Mouse (Mus musculus) right cerebral cortex, adult 18-20 months (tissue): Measurements from ENCODE around the gene Cct8.
"Not testable (repeated sequence)": the region's sequence is repeated elsewhere in the genome, so short reads cannot be mapped to it uniquely, and the experiment has no call there.

ENCODE experiments used
- DNase-seq: peaks from one replicate; pipeline ENCODE4 v3.0.0; 2022; ENCODE audit warnings: mixed read lengths

Cct8 gene

DNA sequence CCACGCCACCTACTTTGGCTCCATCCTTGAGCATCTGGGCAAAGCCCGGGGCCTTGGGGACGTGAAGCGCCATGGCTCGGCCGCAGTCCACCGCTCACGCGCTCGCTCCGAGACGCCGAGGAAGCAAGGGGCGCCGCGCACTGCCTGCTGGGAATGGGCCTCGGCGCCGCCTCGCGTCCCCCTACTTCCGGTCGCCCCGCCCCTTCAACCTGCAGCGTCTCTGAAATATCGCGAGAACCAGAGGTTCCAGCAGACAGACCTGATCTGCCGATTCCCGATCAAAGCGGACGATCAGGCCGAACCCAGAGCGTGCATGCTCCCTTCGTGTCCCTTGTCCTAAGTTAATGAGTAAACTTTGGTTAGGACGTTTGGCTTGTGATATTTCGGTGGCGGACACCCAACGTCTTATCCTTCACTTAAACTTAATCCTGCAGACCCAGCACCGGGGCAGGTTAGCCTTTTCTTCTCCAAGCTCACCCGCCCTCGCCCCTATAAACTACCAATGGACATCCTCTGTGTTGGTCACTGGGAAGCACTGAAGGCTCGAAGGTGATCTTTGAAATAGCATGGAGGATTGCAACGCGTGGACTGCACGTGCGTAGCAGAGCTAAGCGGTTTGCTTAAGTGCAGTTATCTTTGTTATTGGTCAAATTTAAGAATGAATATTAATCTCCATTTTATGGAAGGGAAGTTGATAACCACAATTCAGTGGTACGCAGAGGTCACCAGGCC is at the start of gene Cct8:
Cct8 (minus strand) TSS at position 158 of the 732 bp plus-strand sequence.
- peak; percentile 97 for DNase-seq

DNA sequence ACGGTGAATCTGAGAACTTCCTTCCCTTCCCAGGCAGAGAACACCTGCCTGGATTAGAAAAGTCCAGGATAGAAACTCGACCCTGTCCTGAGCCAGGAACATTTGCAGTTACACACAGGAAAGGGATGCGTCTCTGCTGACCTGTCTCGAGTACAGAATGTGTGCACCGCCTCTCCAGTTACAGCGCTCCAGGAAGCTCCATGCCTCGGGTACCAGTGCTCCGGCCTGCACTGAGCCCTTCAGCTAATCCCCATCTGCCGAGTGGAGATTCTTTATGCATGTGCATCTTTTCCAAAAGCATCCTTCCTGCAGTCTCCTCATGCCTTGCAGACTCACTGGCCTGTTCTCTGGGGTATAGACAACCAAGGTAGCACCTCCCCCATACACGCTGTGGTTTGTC is 33.1 kb upstream of the Cct8 start:
- no peak for DNase-seq

DNA sequence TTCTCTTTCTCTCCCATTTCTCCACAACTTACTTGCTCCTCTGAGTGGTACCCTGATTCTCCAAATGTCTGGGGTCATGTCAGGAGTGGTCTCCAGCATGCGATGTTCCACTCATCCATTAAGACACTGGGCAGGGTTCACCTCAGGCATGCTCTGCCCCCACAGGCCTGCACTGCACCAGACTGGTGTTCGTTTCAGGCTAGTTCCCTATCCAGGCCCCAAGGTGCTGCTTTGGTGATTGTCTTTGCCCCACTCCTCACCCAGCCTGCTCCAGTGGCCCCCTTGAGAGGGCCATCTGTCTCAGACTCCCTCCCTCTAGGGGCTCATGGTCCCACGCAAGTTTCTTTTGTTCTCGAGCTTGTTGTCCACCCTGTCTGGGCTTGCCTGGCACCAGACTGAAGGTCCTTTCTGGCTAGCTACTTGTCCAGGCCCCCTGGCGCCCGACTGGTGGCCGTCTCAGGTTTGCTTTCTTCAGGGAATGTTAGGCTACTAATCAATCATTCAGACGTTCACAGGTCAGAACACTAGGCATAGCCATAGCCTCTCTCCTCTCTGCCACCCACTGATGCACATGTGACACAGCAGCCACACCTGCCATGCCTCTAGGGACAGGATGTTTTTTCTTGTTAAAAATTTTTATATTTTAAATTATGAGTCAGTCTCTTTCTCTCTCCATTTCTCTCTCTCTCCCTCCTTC is 32.0 kb upstream of the Cct8 start:
- DNase-seq: no peak

DNA sequence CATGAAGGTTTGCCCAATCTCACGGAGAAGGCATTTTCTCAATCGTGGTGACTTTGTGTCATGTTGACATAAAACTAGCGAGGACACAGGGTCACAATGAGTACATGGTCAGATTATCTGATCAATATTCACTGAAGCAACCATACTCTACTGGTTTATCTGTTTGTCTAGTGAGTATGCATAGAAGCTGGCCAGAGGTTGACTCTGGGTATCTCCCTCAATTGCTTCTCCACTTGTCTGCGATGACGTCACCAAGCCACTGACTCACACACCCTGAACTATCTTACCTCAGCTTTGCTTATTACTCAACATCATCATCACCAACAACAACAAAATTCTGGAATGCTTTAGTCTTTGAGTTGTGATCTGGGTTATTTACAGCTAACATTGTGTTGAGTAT is 28.6 kb upstream of the Cct8 start:
- no peak for DNase-seq

DNA sequence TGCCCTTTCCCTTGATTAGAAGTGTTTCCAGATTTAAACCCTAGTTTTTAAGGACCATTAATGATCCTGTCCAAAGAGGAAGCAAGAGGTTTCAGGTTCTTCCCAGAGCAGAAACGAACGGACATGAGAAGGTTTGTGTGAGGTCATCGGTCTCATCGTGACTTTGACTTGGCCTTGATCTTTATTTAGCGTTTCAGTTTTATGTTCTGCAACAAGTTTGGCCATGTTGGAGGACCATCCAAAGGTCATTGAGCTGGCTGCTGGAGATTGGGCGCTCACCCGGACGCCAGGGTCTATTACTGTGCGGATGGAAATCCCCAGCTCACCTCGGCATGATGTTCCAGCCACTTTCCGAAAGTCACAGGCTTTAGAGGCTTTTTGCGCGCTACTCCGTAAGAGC is 16.7 kb upstream of the Cct8 start:
- DNase-seq: no peak

DNA sequence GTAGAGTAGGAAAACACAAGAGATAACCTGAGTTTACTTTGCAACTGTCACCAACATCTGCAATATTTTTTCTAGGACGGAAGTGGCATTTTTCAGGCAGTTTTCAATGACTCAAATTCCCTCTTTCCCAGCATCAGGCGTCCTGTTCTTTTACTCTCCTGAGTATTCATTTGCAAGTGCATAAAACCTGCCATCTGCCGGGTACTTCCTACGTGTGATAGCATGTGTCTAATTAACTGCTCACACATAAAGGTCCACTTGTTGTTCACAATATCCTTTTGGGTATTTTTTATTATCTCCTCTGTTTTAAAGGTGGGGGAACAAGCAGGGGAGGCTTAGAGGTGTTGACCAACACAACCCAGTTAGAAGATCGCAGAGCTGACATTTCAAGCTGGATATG is 16.0 kb upstream of the Cct8 start:
- no peak for DNase-seq

DNA sequence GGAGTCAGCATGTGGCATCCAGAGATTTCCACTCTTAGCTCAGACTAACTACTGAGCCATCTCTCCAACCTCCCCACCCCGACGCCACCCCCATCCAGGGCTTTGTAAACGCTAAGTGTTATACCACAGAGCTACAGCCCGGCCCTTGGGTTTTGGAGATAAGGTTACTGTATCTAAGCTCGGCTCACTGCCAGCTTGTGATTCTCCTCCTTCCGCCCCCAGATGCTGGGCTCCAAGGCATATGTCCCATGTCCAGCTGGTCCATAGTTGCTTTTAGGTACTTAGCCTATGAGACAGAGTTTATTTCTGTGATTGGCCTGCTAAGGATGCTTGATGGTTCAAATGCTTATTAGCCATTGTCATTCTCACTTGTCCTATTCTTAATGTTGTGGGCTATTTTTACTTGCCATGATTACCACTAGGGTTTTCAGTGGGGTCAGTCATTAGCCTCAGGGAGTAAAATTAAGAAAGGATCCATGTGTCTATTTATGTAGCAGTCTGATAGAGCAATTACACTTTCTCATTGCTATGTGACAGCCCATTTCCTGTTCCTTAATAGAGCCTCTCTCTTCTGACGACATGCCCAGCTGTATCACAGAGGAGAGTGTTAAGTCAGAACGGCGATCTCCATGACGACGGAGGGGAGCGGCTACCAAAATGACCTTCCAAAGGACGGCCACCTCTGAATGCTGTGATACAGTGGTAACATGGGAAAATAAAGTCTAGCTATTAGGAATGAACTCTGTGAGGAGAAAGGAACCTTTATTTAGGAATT is 5.8 kb upstream of the Cct8 start:
- DNase-seq: no peak

DNA sequence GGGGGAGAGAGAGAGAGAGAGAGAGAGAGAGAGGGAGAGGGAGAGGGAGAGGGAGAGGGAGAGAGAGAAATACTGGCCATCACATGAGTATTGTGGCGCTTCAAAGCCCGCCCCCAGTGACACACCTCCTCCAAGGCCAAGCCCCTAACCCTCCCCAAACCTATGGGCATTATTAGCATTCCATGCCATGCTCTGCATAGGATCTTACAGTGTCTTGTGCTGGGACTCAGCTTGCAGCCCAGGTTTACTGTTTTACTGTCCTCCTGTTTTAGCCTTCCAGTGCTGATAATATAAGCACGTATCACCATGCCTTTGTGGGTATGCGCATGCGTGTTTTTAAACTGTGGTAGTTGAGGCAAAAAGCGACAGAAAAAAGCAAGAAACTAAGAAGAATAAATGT is 3.9 kb upstream of the Cct8 start:
- no peak for DNase-seq

DNA sequence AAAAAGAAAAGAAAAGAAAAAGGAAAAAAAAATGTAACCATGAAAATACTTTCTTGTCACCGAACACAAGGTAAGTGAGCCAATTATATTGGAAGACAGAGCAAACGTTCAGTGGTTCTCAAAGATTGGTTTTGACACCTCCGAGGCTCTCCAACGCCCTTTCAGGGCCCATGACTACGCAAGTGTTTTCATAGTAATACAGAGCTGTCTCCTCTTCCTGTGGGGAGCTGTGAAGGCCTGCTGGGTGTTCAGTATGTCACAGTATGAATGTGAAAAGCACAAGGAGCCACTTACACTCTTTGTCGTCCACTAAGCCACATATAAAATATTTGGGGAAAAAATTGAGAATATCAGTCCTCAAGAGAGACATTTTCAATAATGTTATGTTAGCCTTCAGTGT is 1.5 kb upstream of the Cct8 start:
- DNase-seq: no peak

DNA sequence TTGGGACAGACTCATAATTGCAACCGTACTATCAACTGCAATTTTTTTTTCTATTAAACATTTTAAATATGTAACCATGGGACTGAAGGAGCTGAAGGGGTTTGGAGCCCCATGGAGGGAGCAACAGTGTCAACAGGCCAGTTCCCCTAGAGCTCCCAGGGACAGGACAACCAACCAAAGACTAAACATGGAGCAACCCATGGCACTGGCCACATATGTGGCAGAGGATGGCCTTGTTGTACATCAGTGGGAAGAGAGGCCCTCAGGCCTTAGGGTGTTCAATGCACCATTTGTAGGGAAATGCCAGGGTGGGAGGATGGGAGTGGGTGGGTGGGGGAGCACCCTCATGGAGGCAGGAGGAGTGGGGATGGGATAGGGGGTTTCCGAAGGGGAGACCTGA is 1.1 kb upstream of the Cct8 start:
- no peak for DNase-seq

DNA sequence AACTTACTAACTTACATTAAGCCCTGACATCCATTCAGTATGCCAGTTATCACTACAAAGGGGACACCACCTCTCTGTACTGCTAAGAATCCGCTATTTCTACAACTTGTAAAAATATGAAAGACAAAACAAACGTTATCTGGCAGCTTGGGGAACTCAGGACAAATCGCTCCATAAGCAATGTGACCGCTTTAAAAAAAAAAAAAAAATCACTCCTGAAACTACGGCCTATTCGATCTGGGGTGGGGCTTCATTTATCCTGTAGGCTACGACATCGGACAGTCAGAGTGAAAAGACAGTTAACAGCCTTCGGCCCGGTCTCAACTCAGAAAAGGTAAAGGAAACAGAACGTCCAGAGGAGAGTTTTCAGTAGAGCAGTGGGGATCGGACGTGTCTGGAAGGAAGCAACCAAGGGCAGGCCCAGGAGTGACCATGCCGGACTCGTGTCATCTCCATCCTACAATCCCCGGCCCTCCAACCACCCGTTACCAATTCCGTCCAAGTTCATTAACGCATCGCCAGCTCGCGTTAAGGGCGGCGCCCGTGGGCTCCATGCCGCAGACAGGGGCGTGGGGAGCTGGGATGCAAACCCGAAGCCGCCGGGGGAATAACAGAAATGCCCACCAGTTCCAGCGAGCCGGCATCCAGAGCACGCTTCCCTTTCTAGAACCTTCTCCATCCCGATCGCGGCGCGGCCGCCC is 568 bp downstream of the Cct8 start:
- DNase-seq: no peak

DNA sequence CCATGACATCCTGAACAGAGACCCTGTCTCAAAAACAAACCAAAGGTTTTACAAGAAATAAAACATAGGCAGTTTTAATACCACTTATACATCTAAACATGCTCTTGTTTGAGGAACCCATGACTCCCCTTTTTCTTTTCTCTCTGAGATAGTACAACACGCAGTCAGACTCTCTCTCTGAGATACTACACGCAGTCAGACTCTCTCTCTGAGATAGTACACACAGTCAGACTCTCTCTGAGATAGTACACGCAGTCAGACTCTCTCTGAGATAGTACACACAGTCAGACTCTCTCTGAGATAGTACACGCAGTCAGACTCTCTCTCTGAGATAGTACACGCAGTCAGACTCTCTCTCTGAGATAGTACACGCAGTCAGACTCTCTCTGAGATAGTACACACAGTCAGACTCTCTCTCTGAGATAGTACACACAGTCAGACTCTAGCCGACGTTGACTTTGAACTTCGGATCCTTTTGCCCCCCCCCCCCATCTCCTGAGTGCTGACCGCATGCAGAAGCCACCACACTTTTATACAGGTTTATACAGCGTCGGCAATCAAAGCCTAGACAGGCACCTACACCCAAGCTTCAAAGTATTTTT is 3.4 kb downstream of the Cct8 start:
- DNase-seq: not testable (repeated sequence)

DNA sequence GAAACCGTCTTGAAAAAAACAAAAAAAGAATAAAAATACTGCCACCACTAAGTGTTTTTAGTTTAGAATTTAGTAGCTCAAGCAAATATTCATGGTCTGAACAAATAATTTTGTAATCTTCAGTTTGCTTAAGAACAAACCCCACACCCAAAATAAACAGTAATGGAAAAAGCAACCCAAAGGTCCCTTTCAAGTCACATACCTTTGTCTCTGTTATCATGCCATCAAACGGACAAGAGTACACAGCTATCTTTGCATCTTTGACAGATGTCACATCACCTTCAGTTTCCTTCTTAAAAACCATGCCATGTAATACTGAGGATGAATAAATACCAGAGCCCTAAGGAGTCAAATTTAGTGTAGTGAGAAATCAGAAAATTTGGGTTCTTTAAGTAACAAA is 7.1 kb downstream of the Cct8 start:
- no peak for DNase-seq

DNA sequence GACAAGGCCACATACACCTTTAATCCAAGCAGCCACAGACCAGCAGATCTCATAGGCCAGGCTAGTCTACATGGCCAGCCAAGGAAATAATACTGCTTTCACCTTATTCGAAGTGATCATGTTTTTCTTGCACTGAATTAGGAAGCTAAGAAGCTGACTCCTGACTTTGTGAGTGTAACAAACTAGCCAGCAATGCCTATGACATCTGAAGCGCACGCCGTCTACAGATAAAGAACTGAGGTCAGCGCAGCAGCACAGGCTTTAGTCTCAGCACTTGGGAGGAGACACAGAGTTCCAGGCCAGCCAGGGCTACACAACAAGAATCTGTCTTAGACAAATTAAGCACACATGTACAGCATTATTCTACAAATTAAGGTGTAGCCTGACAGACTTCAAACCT is 8.9 kb downstream of the Cct8 start:
- no peak for DNase-seq

DNA sequence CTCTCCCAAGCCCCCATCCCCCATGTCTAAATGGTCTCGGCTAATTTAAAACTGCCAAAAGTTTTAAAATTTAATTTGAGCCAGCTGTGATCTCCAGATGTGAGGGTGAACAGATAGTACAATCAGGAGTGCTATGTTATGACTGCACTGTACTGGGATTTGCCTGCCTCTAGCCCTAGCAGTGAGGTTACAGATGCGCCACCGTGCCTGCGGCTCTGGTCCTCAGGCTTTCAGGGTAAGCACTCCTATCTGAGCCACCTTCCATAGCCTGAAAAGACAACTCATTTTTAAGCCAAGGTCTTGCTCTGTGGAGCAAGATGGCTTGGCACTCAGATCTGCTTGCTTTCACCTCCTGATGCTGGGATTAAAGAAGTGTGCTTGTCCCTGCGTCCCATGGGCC is 11.3 kb downstream of the Cct8 start:
- DNase-seq: no peak

DNA sequence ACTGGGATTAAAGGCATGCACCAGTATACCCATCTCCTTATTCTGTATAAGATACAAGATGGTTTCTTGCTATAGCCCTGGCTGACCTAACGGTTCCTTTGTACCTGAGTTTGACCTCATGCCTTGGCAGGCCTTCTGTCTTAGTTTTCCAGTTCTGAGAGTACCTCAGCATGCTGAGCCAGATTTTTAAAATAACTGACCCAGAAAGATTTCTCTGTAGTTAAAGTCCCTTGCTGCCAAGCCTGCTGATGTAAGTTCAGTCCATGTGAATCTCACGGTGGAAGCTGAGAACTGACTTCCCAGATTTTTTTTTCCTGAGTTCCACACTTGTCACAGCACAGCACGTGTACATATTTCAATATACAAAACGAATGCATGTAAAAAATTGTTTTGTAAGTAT is 25.1 kb downstream of the Cct8 start:
- DNase-seq: no peak

DNA sequence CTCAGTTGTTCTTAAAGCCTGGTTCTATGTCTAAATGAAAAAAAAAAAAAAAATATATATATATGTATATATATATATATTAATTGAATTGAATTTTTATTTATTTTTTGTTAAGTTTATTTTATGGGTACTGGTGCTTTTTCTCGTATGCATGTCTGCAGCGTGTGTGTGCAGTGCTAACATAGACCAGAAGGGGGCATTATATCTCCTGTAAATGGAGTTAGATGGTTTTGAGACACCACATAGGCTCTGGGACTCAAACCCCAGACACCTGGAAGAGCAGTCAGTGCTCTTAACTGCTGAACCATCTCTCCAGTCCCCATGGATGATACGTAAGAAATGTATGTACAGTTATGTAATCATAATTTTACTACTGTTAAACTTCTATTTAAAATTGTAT is 36.9 kb downstream of the Cct8 start:
- no peak for DNase-seq

DNA sequence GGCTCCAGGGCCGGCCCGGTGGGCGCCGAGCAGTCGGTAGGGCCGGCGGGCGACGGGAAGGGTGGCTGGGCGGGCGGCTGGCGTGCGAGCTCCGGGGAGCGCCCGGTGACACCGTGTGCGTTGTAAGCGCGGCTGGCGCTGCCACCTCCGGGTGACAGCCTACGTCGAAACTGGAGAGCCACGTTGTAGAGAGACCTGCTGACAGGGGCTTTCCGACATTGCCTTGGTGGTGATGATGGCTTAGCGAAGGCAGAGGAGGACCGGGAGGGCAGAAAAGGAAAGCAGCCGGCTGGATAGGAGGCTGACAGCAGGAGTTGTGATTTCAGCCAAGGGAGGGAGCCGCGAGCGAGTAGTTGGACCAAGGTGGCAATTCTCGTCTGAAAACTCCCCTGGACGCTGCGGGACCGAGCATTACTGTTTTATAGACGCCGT is 40.5 kb downstream of the Cct8 start:
- DNase-seq: no peak

DNA sequence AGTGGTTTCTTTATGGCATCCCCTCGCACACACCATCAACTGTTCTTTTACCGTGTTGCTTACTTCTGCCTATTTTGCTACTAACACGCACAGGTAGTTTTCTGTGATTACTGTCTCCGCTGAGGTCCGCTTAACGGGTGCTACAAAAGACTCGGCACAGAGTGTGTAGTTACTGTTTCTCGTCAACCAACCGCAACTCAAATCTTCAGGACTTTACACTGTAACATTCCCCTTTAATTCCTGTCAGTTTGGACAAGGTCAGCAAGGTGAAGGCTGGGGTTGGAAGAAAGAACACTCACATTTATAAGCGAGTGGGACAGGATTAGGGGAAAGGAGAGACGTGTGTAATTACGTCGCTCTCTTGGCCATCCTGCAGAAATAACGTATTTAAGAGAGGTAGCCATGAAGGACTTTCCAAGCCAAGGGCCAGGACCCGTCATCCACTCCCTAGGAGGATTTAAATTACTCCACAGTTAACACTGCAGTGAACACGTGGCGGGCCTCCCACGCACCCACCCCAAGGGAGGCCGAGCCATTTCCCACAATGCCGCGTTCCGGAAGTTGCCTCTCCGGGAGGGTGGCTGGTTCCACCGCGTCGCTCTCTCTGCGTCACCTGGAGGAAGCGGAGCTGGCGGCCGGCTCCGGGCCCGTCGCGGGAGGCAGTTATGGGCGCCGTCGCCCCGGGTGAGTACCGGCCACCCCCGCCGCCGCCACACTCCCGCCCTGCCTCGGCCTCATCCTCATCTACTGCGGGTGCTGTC is 41.1 kb downstream of the Cct8 start, which contains the start of gene Usp16:
Usp16 (plus strand) TSS at position 285 of the 761 bp plus-strand sequence.
- DNase-seq: peak; percentile 96

DNA sequence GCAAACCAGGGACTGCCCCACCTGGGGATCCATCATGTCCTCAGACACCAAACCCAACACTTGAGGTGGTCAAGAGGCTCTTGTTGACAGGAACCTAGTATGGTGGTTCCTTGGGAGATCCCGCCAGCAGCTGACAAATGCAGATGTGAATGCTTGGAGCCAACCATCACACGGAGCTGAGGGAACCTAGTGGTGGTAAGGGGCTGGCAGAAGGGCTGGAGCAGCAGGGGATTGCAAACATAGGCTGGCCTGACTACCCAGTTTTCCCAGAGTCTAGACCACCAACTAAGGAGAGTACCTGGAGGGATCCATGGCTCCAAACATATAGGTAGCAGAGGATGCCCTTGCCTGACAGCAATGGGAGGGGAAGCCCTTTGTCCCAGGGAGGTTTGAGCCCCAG is 42.4 kb downstream of the Cct8 start:
- no peak for DNase-seq

DNA sequence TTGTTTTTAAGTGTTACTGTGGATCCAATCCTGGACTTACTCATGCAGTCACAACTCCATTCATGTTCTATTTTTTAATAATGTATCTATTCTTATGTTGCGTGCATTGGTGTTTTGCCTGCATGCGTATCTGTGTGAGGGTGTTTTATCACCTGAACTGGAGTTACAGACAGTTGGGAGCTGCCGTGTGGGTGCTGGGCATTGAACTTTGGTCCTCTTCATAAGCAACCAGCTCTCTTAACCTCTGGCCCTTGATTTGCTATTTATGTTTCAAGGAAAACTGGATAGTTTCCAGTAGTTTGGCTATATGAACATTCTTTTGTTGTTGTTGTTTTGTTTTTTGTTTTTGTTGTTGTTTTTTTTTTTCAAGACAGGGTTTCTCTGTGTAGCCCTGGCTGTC is 50.1 kb downstream of the Cct8 start:
- no peak for DNase-seq

DNA sequence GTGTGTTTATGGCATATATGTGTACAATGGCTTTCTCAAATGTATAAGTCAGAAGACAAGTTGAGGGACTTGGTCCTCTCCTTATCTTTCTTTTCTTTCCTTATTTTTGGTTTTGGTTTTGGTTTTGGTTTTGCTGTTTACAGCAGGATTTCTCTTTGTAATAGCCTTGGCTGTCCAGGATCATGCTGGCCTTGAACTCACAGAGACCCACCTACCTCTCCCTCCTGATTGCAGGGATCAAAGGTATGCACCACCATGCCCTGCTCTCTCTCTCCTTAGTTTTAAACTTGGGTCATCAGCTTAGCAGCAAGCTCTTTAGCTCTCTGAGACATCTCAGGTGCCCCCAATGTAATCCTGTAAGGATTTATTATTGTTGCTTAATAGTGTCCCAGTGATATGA is 50.6 kb downstream of the Cct8 start:
- DNase-seq: no peak
